Mouse (Mus musculus): Measurements from ENCODE around the gene A530064D06Rik. TPM values are rescaled to one million over a fixed set of nuclear protein-coding genes. Genes with fewer than 3 reads are reported as not detected.
"Not testable (repeated sequence)": the region's sequence is repeated elsewhere in the genome, so short reads cannot be mapped to it uniquely, and the experiment has no call there.

A530064D06Rik gene
- not detected for total RNA-seq (2021)

DNA sequence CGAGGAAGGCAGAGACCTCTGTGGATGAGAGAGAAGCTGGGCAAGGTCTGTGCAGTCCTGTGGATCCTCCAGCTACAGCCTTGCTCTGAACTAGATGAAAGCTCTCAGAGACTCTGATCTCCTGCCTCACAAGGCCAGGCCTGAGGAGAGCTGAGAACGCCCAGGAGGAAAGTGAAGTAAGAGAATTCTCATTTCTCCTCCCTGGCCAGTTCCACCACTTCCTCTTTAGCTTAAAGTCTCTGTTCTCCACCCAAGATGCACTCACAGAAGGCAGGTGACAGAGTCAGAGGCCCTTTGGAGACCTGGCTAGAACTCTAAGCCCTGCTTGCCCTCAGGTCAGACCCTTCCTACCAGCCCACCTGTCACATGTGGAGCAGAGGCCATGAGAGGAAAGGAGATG lies at the start of gene A530064D06Rik:
Gene A530064D06Rik (minus strand): TSS at position 173 of the 400 bp plus-strand sequence.
- intact Hi-C loops (cut with DNase I); DNase-seq (ENCODE audit: extremely low spot score in 1 of 2, low spot score in 2 of 2): not testable (repeated sequence)

DNA sequence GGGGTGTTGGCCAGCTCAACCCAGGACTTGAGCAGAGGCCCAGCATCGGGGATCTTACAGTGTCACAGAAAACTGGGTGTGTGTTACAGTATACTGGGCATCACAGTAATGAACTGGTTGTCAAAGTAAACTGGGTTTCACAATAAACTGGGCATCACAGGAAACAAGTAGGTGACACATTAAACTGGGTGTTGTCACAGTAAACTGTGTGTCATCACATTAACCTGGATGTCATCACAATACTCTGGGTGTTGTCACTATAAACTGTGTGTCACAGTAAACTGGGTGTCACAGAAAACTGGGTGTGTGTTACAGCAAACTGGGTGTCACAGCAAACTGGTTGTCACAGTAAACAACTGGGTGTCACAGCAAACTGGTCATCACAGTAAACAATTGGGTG lies 48.4 kb upstream of the A530064D06Rik start:
- DNase-seq (ENCODE audit: extremely low spot score in 1 of 2, low spot score in 2 of 2): no peak
- intact Hi-C loops (cut with DNase I): no loop called here

DNA sequence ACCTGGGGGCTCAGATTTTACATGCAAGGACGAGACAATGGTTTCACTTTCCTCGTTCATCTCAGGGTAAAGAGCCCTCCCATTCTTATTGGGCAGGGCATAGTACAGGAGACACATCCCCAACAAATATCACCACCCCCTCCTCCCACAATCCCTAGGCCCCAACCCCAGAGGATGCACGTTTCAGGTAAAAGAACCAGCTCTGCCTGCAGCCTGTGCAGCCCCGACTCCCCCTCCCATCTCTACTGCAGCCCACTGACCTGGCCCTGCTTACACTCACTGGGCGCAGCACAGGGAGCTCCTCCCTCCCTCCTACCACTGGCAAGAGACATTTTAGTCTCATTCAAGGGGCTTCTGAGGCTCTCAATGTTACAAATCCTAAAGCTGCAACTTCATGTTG lies 46.4 kb upstream of the A530064D06Rik start:
- intact Hi-C loops (cut with DNase I): no loop called here
- DNase-seq (ENCODE audit: extremely low spot score in 1 of 2, low spot score in 2 of 2): no peak

DNA sequence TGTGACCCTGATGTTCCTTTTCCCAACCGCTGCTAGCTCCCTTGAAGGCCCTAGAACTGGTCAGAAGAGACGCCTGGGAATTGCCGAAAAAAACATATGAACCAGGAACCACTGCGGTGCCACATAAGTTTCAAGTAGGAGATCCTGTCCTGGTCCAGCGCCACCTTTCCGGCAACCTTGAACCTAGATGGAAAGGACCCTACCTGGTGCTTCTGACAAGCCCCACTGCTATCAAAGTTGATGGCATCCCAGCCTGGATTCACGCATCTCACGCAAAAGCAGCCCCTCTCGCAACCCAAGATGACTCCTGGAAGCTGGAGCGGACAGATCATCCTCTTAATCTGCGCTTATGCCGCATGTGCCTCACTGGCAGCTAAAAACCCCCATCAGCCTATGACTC lies 45.5 kb upstream of the A530064D06Rik start:
- intact Hi-C loops (cut with DNase I): no loop called here
- no peak for DNase-seq (ENCODE audit: extremely low spot score in 1 of 2, low spot score in 2 of 2)

DNA sequence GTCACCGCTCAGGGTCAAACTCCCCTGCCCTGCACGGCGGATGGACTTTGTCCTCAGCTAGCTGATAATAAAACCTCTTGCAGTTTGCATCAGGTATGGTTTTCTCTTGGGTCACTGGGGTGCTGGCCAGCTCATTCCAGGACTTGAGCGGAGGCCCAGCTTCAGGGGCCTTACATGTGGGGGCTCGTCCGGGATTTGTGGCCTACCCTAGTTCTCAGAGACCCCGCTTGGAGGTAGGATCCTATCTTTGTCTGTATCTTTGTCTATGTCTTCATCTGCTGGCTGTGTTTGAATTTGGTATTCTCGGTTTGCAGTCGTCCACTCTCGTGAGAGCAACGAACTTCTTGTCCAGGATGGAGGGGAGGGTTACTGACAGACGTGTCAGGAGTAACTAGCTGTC lies 36.0 kb upstream of the A530064D06Rik start:
- no peak for DNase-seq (ENCODE audit: extremely low spot score in 1 of 2, low spot score in 2 of 2)
- intact Hi-C loops (cut with DNase I): no loop called here

DNA sequence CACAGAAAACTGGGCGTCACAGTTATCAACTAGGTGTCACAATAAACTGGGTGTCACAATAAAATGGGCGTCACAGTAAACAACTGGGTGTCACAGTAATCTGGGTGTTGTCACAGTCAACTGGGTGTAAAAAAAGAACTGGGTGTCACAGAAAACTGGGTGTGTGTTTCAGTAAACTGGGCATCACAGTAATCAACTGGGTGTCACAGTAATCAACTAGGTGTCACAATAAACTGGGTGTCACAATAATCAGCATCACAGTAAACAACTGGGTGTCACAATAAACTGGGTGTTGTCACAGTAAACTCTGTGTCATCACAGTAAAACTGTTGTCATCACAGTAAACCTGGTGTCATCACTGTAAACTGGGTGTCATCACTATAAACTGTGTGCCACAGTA lies 25.3 kb upstream of the A530064D06Rik start:
- DNase-seq (ENCODE audit: extremely low spot score in 1 of 2, low spot score in 2 of 2): no peak
- intact Hi-C loops (cut with DNase I): no loop called here

DNA sequence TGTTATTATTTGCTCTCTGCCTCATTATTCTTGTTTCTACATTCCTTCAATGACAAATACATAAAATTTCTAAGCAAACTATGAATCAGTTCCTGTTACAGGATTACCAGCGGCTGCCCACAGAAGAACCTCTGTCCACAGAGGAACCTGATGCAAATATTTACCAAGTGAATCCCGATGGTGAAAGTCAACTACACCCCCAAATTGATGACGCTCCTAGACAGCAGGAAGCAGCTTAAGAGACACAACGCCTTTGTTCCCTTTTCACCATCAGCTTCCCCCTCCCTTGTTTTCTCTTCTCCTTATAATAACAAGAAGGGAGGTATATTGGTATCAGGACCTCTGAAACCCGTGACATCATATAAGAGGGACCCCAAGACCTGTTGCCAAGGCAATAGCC lies 18.2 kb upstream of the A530064D06Rik start:
- no peak for DNase-seq (ENCODE audit: extremely low spot score in 1 of 2, low spot score in 2 of 2)
- intact Hi-C loops (cut with DNase I): no loop called here

DNA sequence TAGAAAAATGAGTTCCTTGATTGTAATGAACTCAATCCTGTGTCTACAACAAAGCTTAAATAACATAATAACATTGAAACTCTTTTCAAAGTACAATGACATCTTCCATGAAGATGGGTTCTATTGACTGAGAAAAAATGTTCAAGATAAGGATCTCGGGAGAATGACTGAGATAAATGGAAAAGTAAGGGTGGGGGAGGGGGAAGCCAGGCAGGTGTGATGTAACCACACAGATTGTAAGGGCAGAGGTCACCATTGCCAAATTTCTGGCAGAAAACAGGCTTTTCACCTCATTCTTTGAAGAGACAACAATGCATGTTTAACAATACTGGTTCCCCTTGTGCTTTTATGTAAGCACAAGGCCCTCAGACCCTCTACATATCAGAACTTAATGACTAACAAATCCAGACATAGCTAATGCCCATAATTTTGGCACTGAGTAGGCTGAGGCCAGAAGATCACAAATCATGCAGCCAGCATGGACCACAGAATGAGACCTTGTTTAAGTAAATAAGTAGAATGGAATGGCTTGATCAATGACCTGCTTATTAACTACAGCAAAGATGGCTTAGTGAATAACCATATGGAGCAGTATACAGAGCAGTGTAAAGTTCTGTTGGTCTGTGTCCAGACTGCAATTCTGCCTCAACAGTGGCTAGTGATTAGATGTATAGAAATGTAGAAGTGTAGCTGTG lies 9.5 kb downstream of the A530064D06Rik start:
- intact Hi-C loops (cut with DNase I): no loop called here
- no peak for DNase-seq (ENCODE audit: extremely low spot score in 1 of 2, low spot score in 2 of 2)

DNA sequence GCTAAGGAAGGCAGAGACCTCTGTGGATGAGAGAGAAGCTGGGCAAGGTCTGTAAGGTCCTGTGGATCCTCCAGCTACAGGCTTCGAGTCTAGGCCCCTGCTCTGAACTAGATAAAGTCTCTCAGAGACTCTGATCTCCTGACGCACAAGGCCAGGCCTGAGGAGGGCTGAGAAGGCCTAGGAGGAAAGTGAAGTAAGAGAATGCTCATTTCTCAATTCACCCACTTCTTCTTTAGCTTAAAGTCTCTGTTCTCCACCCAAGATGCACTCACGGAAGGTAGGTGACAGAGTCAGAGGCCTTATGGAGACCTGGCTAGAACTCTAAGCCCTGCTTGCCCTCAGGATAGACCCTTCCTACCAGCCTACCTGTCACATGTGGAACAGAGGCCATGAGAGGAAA lies 21.0 kb downstream of the A530064D06Rik start, which contains the start of gene 9830107B12Rik:
Gene 9830107B12Rik (minus strand): TSS at position 149 of the 400 bp plus-strand sequence.
- intact Hi-C loops (cut with DNase I): no loop called here
- no peak for DNase-seq (ENCODE audit: extremely low spot score in 1 of 2, low spot score in 2 of 2)

DNA sequence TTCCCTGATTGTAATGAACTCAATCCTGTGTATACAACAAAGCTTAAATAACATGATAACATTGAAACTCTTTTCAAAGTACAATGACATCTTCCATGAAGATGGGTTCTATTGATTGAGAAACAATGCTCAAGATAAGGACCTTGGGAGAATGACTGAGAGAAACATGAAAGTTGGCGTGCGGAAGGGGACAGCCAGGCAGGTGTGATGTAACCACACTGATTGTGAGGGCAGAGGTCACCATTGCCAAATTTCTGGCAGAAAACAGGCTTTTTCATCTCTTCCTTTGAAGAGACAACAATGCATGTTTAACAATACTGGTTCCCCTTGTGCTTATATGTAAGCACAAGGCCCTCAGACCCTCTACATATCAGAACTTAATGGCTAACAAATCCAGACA lies 34.3 kb downstream of the A530064D06Rik start:
- DNase-seq (ENCODE audit: extremely low spot score in 1 of 2, low spot score in 2 of 2): no peak

DNA sequence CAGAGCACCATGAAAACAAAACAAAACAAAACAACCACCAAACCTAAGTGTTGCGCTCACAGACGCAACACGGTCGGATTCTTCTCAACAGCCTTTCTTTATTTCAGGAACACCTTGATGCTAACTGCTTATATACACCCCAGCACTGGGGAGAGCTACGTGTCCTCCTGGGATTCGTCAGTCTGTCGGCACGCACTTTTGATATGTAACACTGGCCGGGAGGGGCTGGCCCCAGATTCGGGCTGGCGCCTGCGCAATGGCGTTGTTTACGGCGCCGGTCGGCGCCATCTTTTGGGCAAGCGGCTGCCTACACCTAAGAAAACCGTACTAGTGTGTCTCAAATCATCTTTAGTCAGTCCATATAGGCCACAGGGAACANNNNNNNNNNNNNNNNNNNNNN lies 46.6 kb downstream of the A530064D06Rik start:
- intact Hi-C loops (cut with DNase I): no loop called here
- DNase-seq (ENCODE audit: extremely low spot score in 1 of 2, low spot score in 2 of 2): no peak

More for the DNA sequence above, 34.3 kb downstream of the A530064D06Rik start:
- intact Hi-C loops (cut with DNase I): no loop called here

DNA sequence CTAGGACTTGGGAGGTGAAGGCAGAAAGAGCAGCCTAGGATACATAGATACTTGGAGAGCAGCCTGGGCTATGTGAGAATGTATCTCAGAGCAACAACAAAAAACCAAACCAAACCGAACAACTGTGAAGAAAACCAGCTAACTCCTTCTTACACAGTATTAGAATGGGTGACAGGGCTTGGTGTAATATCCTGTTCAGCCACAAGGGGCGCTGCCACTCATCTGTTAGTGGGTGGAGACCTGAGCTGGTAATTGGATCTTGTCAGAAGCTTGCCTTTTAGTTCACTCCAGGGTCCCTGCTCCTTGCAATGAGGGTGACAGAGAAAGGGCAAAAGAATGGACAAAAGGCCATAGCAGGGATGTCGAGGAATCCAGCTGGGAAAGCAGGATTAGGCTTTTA lies 47.4 kb downstream of the A530064D06Rik start:
- intact Hi-C loops (cut with DNase I): no loop called here
- peak in 1 of 2 experiments; percentile 67 for DNase-seq (ENCODE audit: extremely low spot score in 1 of 2, low spot score in 2 of 2)

DNA sequence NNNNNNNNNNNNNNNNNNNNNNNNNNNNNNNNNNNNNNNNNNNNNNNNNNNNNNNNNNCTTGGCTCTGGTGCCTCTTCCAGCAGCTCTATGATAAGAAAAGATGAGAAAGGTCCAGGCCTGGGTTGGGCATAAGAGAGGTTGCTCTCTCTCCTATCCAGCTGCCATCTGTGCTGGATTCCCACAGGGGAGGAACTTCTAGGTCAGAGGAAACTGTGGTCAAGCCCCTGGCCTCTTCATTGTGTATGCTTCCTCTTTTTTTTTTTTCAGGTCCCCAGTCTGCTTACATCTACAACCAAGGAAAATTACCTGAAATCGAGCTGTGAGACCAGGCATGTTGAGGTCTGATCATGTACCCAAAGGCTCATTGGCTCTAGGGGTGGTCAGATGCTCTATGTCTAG lies 48.5 kb downstream of the A530064D06Rik start:
- no peak for DNase-seq (ENCODE audit: extremely low spot score in 1 of 2, low spot score in 2 of 2)
- intact Hi-C loops (cut with DNase I): no loop called here

DNA sequence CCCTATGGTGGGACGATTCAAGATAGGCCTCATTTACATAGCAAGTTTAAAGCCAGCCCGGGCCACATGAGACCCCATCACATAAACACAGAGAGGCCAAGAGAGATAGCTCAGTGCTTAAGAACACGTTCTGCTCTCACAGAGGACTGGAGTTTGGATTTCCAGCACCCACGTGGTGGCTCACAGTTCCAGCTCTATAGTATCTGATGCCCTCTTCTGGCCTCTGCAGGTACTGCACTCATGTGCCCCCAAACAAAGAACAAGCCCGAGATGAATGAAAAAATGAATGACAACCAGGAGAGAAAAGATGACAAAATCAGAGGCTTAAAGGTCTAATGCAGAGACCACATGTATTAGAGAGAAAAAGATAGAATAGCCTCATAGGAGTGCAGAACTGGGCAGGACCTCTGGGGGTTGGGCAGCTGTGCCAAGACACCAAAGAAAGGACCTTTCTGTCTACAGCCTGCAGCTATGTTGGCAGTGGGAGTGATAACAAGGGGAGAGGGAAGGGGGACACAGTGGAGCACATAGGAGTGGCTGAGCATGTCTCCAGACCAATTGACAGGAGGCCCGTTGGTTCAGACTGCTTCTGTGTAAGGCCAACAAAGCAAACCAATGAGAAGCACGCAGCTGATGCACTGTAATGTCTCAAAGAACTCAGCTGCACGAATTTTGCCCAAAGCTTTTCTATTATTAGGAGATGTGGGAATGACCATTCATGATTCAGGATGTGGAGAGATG lies 56.4 kb downstream of the A530064D06Rik start:
- intact Hi-C loops (cut with DNase I): no loop called here
- DNase-seq (ENCODE audit: extremely low spot score in 1 of 2, low spot score in 2 of 2): no peak

DNA sequence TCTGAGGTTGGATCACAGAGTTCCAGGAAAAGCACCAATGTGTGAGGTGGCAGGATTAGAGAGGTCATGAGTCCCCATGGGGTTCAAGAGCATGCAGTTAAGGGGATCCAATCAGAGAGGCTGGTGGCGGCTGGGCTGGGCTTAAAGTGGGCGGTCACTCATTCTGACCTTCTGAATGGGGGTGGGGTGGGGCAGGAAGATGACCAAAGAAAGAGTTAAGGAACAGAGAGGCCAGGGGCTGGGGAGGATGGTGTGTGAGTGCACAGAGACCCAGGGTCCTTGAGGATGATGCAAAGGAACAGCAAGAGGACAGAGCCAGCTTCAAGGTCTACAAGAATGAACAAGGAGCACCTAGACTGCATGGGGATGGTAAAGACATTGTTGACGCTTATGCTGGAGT lies 58.6 kb downstream of the A530064D06Rik start:
- no peak for DNase-seq (ENCODE audit: extremely low spot score in 1 of 2, low spot score in 2 of 2)
- intact Hi-C loops (cut with DNase I): no loop called here

DNA sequence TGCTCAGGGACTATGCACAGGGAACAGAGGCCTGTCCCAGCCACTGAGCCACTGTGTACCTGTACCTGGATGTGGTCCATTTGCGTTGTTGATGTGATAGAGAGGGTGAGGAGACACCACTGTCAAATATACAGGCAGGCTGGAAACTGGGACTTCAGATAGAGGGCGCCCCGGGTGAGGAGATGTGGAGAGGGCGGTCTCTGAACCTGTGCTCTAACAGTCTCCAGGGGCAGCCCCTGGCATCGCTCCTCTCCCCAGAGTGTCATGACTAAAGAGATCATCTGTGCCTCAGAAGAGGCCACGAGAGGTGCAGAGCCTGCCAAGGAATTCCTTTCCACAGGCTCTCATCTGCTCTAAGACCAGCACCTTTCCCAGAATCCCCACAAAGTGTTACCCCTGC lies 59.2 kb downstream of the A530064D06Rik start:
- intact Hi-C loops (cut with DNase I): no loop called here
- no peak for DNase-seq (ENCODE audit: extremely low spot score in 1 of 2, low spot score in 2 of 2)

DNA sequence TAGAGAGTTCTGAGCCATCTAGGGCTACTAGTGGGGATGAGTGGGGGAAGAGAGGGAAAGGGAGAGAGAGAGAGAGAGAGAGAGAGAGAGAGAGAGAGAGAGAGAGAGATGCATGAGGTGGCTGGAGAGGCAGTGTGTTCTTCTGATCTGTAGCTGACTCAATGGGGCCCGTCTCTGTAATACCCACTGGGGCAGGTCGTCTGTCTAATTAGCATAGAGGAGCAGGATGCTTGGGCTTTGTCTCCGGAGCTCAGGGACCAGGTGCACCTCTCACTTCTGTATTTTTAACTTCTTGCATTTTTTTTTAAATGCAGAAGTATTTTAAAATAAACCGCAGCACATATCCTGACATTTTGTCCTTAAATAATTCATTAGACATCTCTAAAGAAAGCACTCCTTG lies 59.7 kb downstream of the A530064D06Rik start:
- no peak for DNase-seq (ENCODE audit: extremely low spot score in 1 of 2, low spot score in 2 of 2)
- intact Hi-C loops (cut with DNase I): no loop called here

DNA sequence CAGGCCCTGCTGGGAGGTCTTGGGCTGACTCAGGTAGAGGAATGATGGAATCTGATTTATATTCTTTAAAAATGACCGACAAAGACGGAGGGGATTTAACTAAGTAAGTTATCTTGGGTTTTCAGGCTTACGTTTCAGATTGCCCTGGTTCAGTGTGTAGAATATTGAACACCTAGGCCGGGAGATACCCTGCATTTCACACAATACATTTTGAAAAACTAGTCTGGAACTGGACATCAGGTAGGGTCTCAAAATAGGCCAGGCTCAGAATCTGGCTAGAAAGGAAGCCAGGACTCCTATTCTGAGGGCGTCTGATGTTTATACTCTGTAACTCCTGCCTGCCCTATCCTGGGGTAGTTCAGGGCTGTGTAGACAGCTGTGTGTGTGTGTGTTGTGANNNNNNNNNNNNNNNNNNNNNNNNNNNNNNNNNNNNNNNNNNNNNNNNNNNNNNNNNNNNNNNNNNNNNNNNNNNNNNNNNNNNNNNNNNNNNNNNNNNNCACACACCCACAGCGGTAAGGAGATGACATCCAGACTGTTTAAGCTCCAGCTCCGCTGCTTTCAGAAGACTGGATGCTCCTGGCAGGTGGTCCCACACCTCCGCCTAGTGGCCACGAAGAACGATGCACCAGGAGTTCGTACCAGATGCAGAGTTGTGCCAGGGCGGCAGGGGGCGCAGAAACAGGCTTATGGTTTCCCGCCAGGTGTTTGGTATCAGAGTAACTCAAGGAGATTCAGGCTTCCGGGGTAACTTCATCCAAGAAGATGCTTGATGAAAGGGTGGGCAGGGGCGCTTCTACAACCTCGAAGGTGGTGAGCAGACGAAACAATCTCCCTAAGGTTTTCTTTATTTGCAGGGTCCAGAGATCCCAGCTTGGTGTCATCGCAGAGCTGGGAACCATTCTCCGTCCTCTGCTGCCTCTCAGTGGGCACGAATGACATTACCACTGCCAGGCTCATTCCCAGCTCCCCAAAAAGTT lies 66.3 kb downstream of the A530064D06Rik start:
- intact Hi-C loops (cut with DNase I): loop anchor here (5.0 kb wide), 1 partner anchor 237 kb away; no protein-coding TSS in a partner anchor
- DNase-seq (ENCODE audit: extremely low spot score in 1 of 2, low spot score in 2 of 2): peak; percentile 84 to 90

DNA sequence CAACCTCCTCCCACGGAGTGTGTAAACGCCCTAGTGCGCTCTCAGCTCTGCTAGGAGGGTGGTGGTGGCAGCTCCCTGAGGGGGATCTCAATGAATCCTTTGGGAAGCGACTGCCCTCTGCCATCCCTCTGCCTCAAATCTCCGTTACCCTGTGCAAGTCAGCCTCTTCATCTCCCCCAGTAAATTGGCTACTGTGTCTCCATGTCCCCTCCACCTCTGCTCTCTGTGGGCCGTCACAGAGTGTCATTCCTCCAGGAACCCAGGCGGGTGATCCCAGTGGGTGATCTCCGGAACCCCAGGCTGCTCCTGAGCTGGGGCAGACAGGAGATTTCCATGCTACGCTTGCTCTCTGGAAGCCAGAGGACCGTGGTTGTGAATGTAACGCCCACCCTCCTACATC lies 67.8 kb downstream of the A530064D06Rik start:
- intact Hi-C loops (cut with DNase I): loop anchor here (5.0 kb wide), 2 partner anchors 177 to 227 kb away; partner anchors contain the start of gene Foxp4

More for the DNA sequence above, 67.8 kb downstream of the A530064D06Rik start:
- DNase-seq (ENCODE audit: extremely low spot score in 1 of 2, low spot score in 2 of 2): no peak
